Mouse (Mus musculus): ENCODE measurements at regions not wholly inside any gene's neighbourhood (a gene's known extent, or its start where the extent isn't known, plus 50 kb on each side); places are given as distances from the start of the nearest gene placed in this dataset.
A peak's percentile ranks its signal among the peaks of the same experiment; 100 is the strongest.

GRCm38 (mm10) chr16:18683556-18683955, 53.8 kb upstream of the Sept5 start:
- DNase-seq (ENCODE audit: low spot score): peak; percentile 26

GRCm38 (mm10) chr16:18686044-18686761, 56.4 kb upstream of the Sept5 start:
- DNase-seq (ENCODE audit: low spot score): peak; percentile 58

GRCm38 (mm10) chr16:18686916-18687315, 57.2 kb upstream of the Sept5 start:
- DNase-seq (ENCODE audit: low spot score): peak; percentile 95

- peak; percentile 91 for DNase-seq (ENCODE audit: low spot score)
Measured at GRCm38 (mm10) chr16:18687367-18687766, 57.6 kb upstream of the Sept5 start.

GRCm38 (mm10) chr16:18695596-18695995, 65.8 kb upstream of the Sept5 start:
- no peak for DNase-seq (ENCODE audit: low spot score)

GRCm38 (mm10) chr16:18696074-18696819, 66.5 kb upstream of the Sept5 start:
- DNase-seq (ENCODE audit: low spot score): peak; percentile 87

- no peak for DNase-seq (ENCODE audit: low spot score)
Measured at GRCm38 (mm10) chr16:18696820-18697168, 67.0 kb upstream of the Sept5 start.

GRCm38 (mm10) chr16:18704126-18704525, 72.5 kb upstream of the Cldn5 start:
- DNase-seq (ENCODE audit: low spot score): no peak

GRCm38 (mm10) chr16:18705028-18705648, 71.5 kb upstream of the Cldn5 start:
- no peak for DNase-seq (ENCODE audit: low spot score)

- DNase-seq (ENCODE audit: low spot score): no peak
Measured at GRCm38 (mm10) chr16:18711637-18712125, 65.0 kb upstream of the Cldn5 start.

GRCm38 (mm10) chr16:18713017-18713416, 63.6 kb upstream of the Cldn5 start:
- DNase-seq (ENCODE audit: low spot score): no peak

- DNase-seq (ENCODE audit: low spot score): no peak
Measured at GRCm38 (mm10) chr16:18715381-18715780, 61.3 kb upstream of the Cldn5 start.

- DNase-seq (ENCODE audit: low spot score): no peak
Measured at GRCm38 (mm10) chr16:18718040-18718439, 58.6 kb upstream of the Cldn5 start.

GRCm38 (mm10) chr16:18720433-18721233, 56.0 kb upstream of the Cldn5 start:
- no peak for DNase-seq (ENCODE audit: low spot score)

- no peak for DNase-seq (ENCODE audit: low spot score)
Measured at GRCm38 (mm10) chr16:18723186-18723843, 53.3 kb upstream of the Cldn5 start.

GRCm38 (mm10) chr16:18723874-18724273, 52.8 kb upstream of the Cldn5 start:
- no peak for DNase-seq (ENCODE audit: low spot score)

- DNase-seq (ENCODE audit: low spot score): no peak
Measured at GRCm38 (mm10) chr16:18724706-18725105, 51.9 kb upstream of the Cldn5 start.

Data from embryo, embryonic 10.5 days (tissue).